Mouse (Mus musculus) CH12.LX (cell line): ENCODE results near the gene Wasf1. TPM values are rescaled to one million over a fixed set of nuclear protein-coding genes. Genes with fewer than 3 reads are reported as not detected.

Source experiments
- DNase-seq: peaks from one replicate; pipeline ENCODE4 v3.0.0-alpha.2; 2013; ENCODE audit errors: extremely low read depth
- H3K27ac ChIP-seq: 2 replicates; pipeline ENCODE4 v1.5.1; 2012; ENCODE audit warnings: low read depth, mild to moderate bottlenecking, control low read depth, moderate library complexity; ENCODE audit not compliant: insufficient read depth
- H3K27me3 ChIP-seq: replicated peaks from 2 replicates; pipeline ENCODE3; 2012; ENCODE audit warnings: inconsistent platforms
- H3K36me3 ChIP-seq, 2 experiments: replicated peaks in 1 of 2; 2 replicates each; pipeline versions ENCODE3 to v1.6.1; 2012; ENCODE audit warnings: inconsistent platforms in 1 of 2, low read length in 1 of 2, mild to moderate bottlenecking in 1 of 2, mixed read lengths in 1 of 2, moderate library complexity in 1 of 2; ENCODE audit not compliant: control insufficient read depth in 1 of 2, insufficient read depth in 1 of 2
- H3K4me1 ChIP-seq, 2 experiments: 2 replicates each; pipeline ENCODE4 v1.6.1; 2012; ENCODE audit warnings: inconsistent platforms in 1 of 2, moderate library complexity in 1 of 2; ENCODE audit not compliant: insufficient read depth in 2 of 2, control insufficient read depth in 1 of 2
- H3K4me2 ChIP-seq: 2 replicates; pipeline ENCODE4 v1.6.1; 2012; ENCODE audit warnings: low read depth, mild to moderate bottlenecking, control low read depth; ENCODE audit not compliant: poor library complexity, insufficient read depth, severe bottlenecking
- H3K4me3 ChIP-seq, 3 experiments: fragments of 150-350 bp in 1 of 3; sonication (generic) in 1 of 3; replicated peaks in 1 of 3; 2 replicates each; pipeline versions ENCODE3 to v1.5.1; 2011 to 2012; ENCODE audit warnings: low read depth in 2 of 3, low read length in 2 of 3, mild to moderate bottlenecking in 2 of 3, moderate library complexity in 2 of 3, control low read depth in 1 of 3, improper control_type of control experiment in 1 of 3, inconsistent platforms in 1 of 3, mixed read lengths in 1 of 3; ENCODE audit not compliant: poor library complexity in 1 of 3
- H3K79me2 ChIP-seq: replicated peaks from 2 replicates; pipeline ENCODE4 v1.6.1; 2012; ENCODE audit warnings: mild to moderate bottlenecking, moderate library complexity; ENCODE audit not compliant: control insufficient read depth, poor library complexity, insufficient read depth, severe bottlenecking; ENCODE audit errors: extremely low read depth
- H3K9ac ChIP-seq: 2 replicates; pipeline ENCODE4 v1.6.1; 2012; ENCODE audit warnings: low read depth, mild to moderate bottlenecking, control low read depth, moderate library complexity; ENCODE audit not compliant: insufficient read depth
- H3K9me3 ChIP-seq: replicated peaks from 2 replicates; pipeline ENCODE3; 2012; ENCODE audit warnings: low read length, inconsistent platforms, mixed read lengths
- CTCF ChIP-seq, 2 experiments: IDR thresholded peaks in 1 of 2; conservative IDR thresholded peaks in 1 of 2; 2 replicates each; pipeline ENCODE4 v1.5.1; 2011 to 2012; ENCODE audit warnings: low read depth in 2 of 2, low read length in 2 of 2, improper control_type of control experiment in 1 of 2, inconsistent platforms in 1 of 2, mild to moderate bottlenecking in 1 of 2, moderate library complexity in 1 of 2
- E2F4 ChIP-seq: IDR thresholded peaks from 2 replicates; pipeline ENCODE4 v1.6.1; 2011; ENCODE audit warnings: low read depth, low read length, improper control_type of control experiment; ENCODE audit not compliant: insufficient replicate concordance
- ELF1 ChIP-seq: IDR thresholded peaks from 2 replicates; pipeline ENCODE4 v1.6.1; 2014; ENCODE audit warnings: low read depth, mild to moderate bottlenecking, inconsistent platforms, low read length, improper control_type of control experiment
- EP300 ChIP-seq: IDR thresholded peaks from 2 replicates; pipeline ENCODE4 v1.6.1; 2011; ENCODE audit warnings: low read length, improper control_type of control experiment
- ETS1 ChIP-seq: conservative IDR thresholded peaks from 2 replicates; pipeline ENCODE4 v1.6.1; 2012; ENCODE audit warnings: low read depth, mild to moderate bottlenecking, inconsistent platforms, low read length, improper control_type of control experiment, moderate library complexity
- GABPA ChIP-seq: IDR thresholded peaks from 2 replicates; pipeline ENCODE4 v1.6.1; 2012; ENCODE audit warnings: low read depth, low read length, improper control_type of control experiment, inconsistent platforms; ENCODE audit not compliant: insufficient replicate concordance
- KAT2A ChIP-seq: IDR thresholded peaks from 2 replicates; pipeline ENCODE4 v1.6.1; 2012; ENCODE audit warnings: low read length, improper control_type of control experiment, inconsistent platforms; ENCODE audit not compliant: insufficient replicate concordance
- MAFK ChIP-seq: IDR thresholded peaks from 2 replicates; pipeline ENCODE4 v1.6.1; 2011; ENCODE audit warnings: low read length, improper control_type of control experiment; ENCODE audit not compliant: insufficient replicate concordance
- MAX ChIP-seq: IDR thresholded peaks from 2 replicates; pipeline ENCODE4 v1.6.1; 2011; ENCODE audit warnings: low read length, improper control_type of control experiment
- MEF2A ChIP-seq: IDR thresholded peaks from 2 replicates; pipeline ENCODE4 v1.6.1; 2014; ENCODE audit warnings: low read depth, mild to moderate bottlenecking, inconsistent platforms, low read length, improper control_type of control experiment, borderline replicate concordance
- MXI1 ChIP-seq: IDR thresholded peaks from 2 replicates; pipeline ENCODE4 v1.6.1; 2011; ENCODE audit warnings: mild to moderate bottlenecking, low read depth, low read length, improper control_type of control experiment
- NELFE ChIP-seq: IDR thresholded peaks from 2 replicates; pipeline ENCODE4 v1.6.1; 2011; ENCODE audit warnings: low read depth, low read length, improper control_type of control experiment
- NRF1 ChIP-seq: IDR thresholded peaks from 2 replicates; pipeline ENCODE4 v1.6.1; 2014; ENCODE audit warnings: low read depth, mild to moderate bottlenecking, inconsistent platforms, low read length, improper control_type of control experiment, moderate library complexity
- PAX5 ChIP-seq: IDR thresholded peaks from 2 replicates; pipeline ENCODE4 v1.6.1; 2012; ENCODE audit warnings: low read length, inconsistent platforms, mixed read lengths
- POLR2A ChIP-seq: IDR thresholded peaks from 2 replicates; pipeline ENCODE4 v1.6.1; 2011; ENCODE audit warnings: low read depth, mild to moderate bottlenecking, improper control_type of control experiment, low read length
- POLR2AphosphoS2 ChIP-seq: IDR thresholded peaks from 2 replicates; pipeline ENCODE4 v1.6.1; 2011; ENCODE audit warnings: low read depth, low read length, improper control_type of control experiment
- RCOR1 ChIP-seq: conservative IDR thresholded peaks from 2 replicates; pipeline ENCODE4 v1.6.1; 2012; ENCODE audit warnings: low read depth, mild to moderate bottlenecking, inconsistent platforms, low read length, improper control_type of control experiment
- SIN3A ChIP-seq: IDR thresholded peaks from 2 replicates; pipeline ENCODE4 v1.6.1; 2012; ENCODE audit warnings: low read length, improper control_type of control experiment, inconsistent platforms
- SMC3 ChIP-seq: IDR thresholded peaks from 2 replicates; pipeline ENCODE4 v1.6.1; 2011; ENCODE audit warnings: low read depth, low read length, improper control_type of control experiment
- TCF12 ChIP-seq: IDR thresholded peaks from 2 replicates; pipeline ENCODE4 v1.6.1; 2014; ENCODE audit warnings: low read depth, mild to moderate bottlenecking, inconsistent platforms, low read length, improper control_type of control experiment
- USF2 ChIP-seq: conservative IDR thresholded peaks from 2 replicates; pipeline ENCODE4 v1.6.1; 2011; ENCODE audit warnings: low read depth, low read length, improper control_type of control experiment
- ZC3H11A ChIP-seq: IDR thresholded peaks from 2 replicates; pipeline ENCODE4 v1.6.1; 2012; ENCODE audit warnings: low read depth, mild to moderate bottlenecking, inconsistent platforms, low read length, improper control_type of control experiment
- ZMIZ1 ChIP-seq: IDR thresholded peaks from 2 replicates; pipeline ENCODE4 v1.6.1; 2012; ENCODE audit warnings: low read depth, mild to moderate bottlenecking, inconsistent platforms, low read length, improper control_type of control experiment
- ZNF384 ChIP-seq: IDR thresholded peaks from 2 replicates; pipeline ENCODE4 v1.6.1; 2012; ENCODE audit warnings: low read depth, low read length, improper control_type of control experiment, inconsistent platforms
- dilution Hi-C: fragments of 300-500 bp; cut with MboI; formaldehyde crosslinking; loops from 2 replicates; pipeline ENCODE4 v1.14.3; 2020; ENCODE audit warnings: low sequenced_read_pairs; ENCODE audit not compliant: extremely low pct_unique_long_range_greater_than_20kb, extremely low pct_ligation_motif_present
- in situ Hi-C: fragments of 300-500 bp; cut with MboI; formaldehyde crosslinking; loops from 3 replicates; pipeline ENCODE4 v1.14.3; 2019; ENCODE audit warnings: low sequenced_read_pairs, low pct_ligation_motif_present, low pct_unique_long_range_greater_than_20kb, mixed read lengths
- polyA plus RNA-seq: library from polyadenylated mRNA; unstranded; fragments of >175 nt; gene quantifications from 2 replicates; pipeline ENCODE4 v1.2.1, GENCODE M21; 2012; ENCODE audit warnings: low read depth; ENCODE audit not compliant: insufficient read length
- total RNA-seq, 2 experiments: library from RNA; depleted of rRNA; stranded (reverse); fragments of 300-350 nt in 1 of 2; fragments of >200 nt in 1 of 2; gene quantifications; 2 replicates each; pipeline ENCODE4 v1.2.3; 2012 to 2014

Wasf1 gene
- total and polyA plus RNA-seq, 3 experiments, result 0.09 TPM; not detected in 2

- no peak overlapping the region for H3K27ac ChIP-seq
- no peak overlapping the region for H3K4me2 ChIP-seq
- H3K79me2 ChIP-seq, result no peaks in the 10 kb centered on the region
- H3K4me3 ChIP-seq, result no peak overlapping the region
- no peak overlapping the region for H3K9ac ChIP-seq
- no peak for DNase-seq
- TF ChIP-seq ZC3H11A (no peak), SMC3 (no peak), NELFE (no peak), MAFK (no peak), POLR2A (no peak), ETS1 (no peak)
- TF ChIP-seq, all 38 proteins: peak for 0
- H3K9me3 ChIP-seq, result peaks cover 3% of the 10 kb centered on the region
- no peaks in the 10 kb centered on the region for H3K27me3 ChIP-seq
- H3K36me3 ChIP-seq, result no peaks in the 10 kb centered on the region
- dilution Hi-C loops (no loop called here), in situ Hi-C loops (no loop called here)
- H3K4me1 ChIP-seq, result no peaks in the 10 kb centered on the region
These were observed 72.9 kb downstream of the Wasf1 start for GRCm38 (mm10) chr10:40956206-40956605.

GRCm38 (mm10) chr10:40961365-40961764 is 78.1 kb downstream of the Wasf1 start:
- Histone ChIP-seq H3K4me3 (no peak overlapping the region), H3K27ac (no peak overlapping the region), H3K9me3 (peaks cover 3% of the 10 kb centered on the region), H3K27me3 (no peaks in the 10 kb centered on the region), H3K36me3 (no peaks in the 10 kb centered on the region), H3K79me2 (no peaks in the 10 kb centered on the region), H3K4me1 (no peaks in the 10 kb centered on the region), H3K4me2 (no peak overlapping the region), H3K9ac (no peak overlapping the region)
- TF ChIP-seq PAX5 (no peak), CTCF (conservative IDR thresholded peaks at IDR 0.05 in 1 of 2, IDR thresholded peaks at IDR 0.05 in 1 of 2; ENCODE audit: low read depth in 2 of 2, low read length in 2 of 2) (no peak), ZC3H11A (no peak), POLR2AphosphoS2 (no peak), ELF1 (no peak), SIN3A (no peak), ZMIZ1 (no peak), E2F4 (no peak), USF2 (no peak), TCF12 (no peak), NRF1 (no peak), MAX (no peak), MEF2A (no peak), RCOR1 (no peak), MXI1 (no peak), ZNF384 (no peak), GABPA (no peak), EP300 (no peak), KAT2A (no peak)
- dilution Hi-C loops, result no loop called here
- peak; percentile 7 for DNase-seq
- in situ Hi-C loops, result no loop called here
